Mouse (Mus musculus) liver, postnatal 0 days (tissue): ENCODE results near the gene Prr7.

ENCODE experiments used
- CTCF ChIP-seq: sonication (generic); IDR thresholded peaks from 2 replicates; pipeline ENCODE4 v1.5.1; 2016; ENCODE audit warnings: antibody characterized with exemption, low read depth
- EP300 ChIP-seq: IDR thresholded peaks from 2 replicates; pipeline ENCODE4 v1.6.1; 2016; ENCODE audit warnings: antibody characterized with exemption, low read depth, mild to moderate bottlenecking

GRCm38 (mm10) chr13:55443799-55444285 lies 20.2 kb upstream of the Prr7 start:
- TF ChIP-seq EP300 (no peak), CTCF (no peak)
